Mouse (Mus musculus) olfactory bulb, adult 2 months (tissue): Measurements from ENCODE around the gene Dnajc11.

Experiments used
- CTCF ChIP-seq: fragments of 200-500 bp; IDR thresholded peaks from 2 replicates; pipeline ENCODE4 v1.5.1; 2012; ENCODE audit warnings: low read depth, mild to moderate bottlenecking, low read length, moderate library complexity; ENCODE audit not compliant: insufficient read depth
- POLR2A ChIP-seq: fragments of 200-500 bp; IDR thresholded peaks from 2 replicates; pipeline ENCODE4 v1.6.1; 2012; ENCODE audit warnings: mild to moderate bottlenecking, low read depth, low read length, moderate library complexity; ENCODE audit not compliant: insufficient read depth

- TF ChIP-seq POLR2A = no peak
- TF ChIP-seq CTCF = peak; percentile 58
Observed at GRCm38 (mm10) chr4:151919900-151920643, 13.4 kb upstream of the Dnajc11 start.
